Mouse (Mus musculus) kidney, adult 2 months (tissue): Measurements from ENCODE around the gene Fam161b.

Source experiments
- CTCF ChIP-seq: fragments of 200-500 bp; conservative IDR thresholded peaks from 2 replicates; pipeline ENCODE4 v1.5.1; 2011; ENCODE audit warnings: low read depth, mild to moderate bottlenecking, control low read depth, low read length, moderate library complexity, mixed read lengths; ENCODE audit not compliant: insufficient read depth, insufficient read length
- POLR2A ChIP-seq: fragments of 200-500 bp; IDR thresholded peaks from one replicate; pipeline ENCODE4 v1.6.1; 2011; ENCODE audit warnings: low read depth, low read length, control low read depth

GRCm38 (mm10) chr12:84400068-84400467, 38.4 kb upstream of the Fam161b start:
- TF ChIP-seq CTCF: no peak
- no peak for TF ChIP-seq POLR2A
